Mouse (Mus musculus): ENCODE data around the gene Shld1.

DNA sequence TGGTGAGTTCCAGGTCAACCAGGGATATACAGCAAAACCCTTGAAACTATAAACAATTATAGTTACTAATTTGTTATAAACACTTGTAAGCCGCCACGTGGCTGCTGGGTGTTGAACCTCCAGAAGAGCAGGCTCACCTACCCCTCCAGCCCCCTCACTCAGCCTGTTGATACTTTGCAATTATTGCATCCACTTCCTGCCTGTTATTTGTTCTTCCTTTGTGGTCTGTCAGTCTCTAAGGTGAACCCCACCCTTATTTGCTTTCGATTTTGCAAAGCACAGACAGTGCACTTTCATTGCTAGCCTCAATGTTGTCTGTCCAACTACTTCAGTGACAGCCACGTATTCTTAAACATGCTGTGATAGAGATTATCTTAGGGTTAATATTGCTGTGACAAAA, 43.6 kb upstream of the Shld1 start:
- TF ChIP-seq CTCF (IDR thresholded peaks at IDR 0.05; ENCODE audit: low read depth) = no peak
- no peak for TF ChIP-seq EP300 (IDR thresholded peaks at IDR 0.05; ENCODE audit: low read depth)

All from heart, postnatal 0 days (tissue).